ENCODE assay signal across 27 mouse cellular contexts in genomic region chr1:60829849-60830248, GRCm38 (mm10). TPM values are rescaled to one million over a fixed set of nuclear protein-coding genes. Genes with fewer than 3 reads are reported as not detected.
DNase-seq lines count a peak whose midpoint lies in the region; ATAC-seq and TF ChIP-seq lines count a peak whose summit lies in the region.
"Had no signal": no experiment of that assay in that cellular context is flagged by ENCODE, and none has a peak within 500 bp of the region (broad histone marks: within the 10 kb centered on the region; RNA-seq: fewer than 3 reads in every experiment).

No protein-coding gene starts in this region.

- H3K9me3 ChIP-seq in heart, embryonic 10.5 days, result no peaks in the 10 kb centered on the region
- H3K9me3 ChIP-seq in forebrain, embryonic 10.5 days, result no peaks in the 10 kb centered on the region
- no peaks in the 10 kb centered on the region for H3K9me3 ChIP-seq in hindbrain, embryonic 11.5 days (ENCODE audit: control insufficient read depth, low read length)
- H3K9me3 ChIP-seq: embryonic facial prominence, embryonic 15.5 days; forebrain, embryonic 15.5 days had no signal

- peak overlapping the region; percentile 8; the same call in 1 of the 2 replicates for H3K27ac ChIP-seq in heart, adult 2 months
- no peak overlapping the region for H3K27ac ChIP-seq in heart, embryonic 10.5 days
- no peak overlapping the region for H3K27ac ChIP-seq in forebrain, embryonic 10.5 days
- H3K27ac ChIP-seq in hindbrain, embryonic 11.5 days (ENCODE audit: low read depth, low read length), result no peak overlapping the region
- H3K27ac ChIP-seq: embryonic facial prominence, embryonic 15.5 days; forebrain, embryonic 15.5 days; hindbrain, embryonic 14.5 days had no signal

- 33% methylated on average over 3 of the region's 3 CpGs for WGBS in heart, adult 2 months
- 35% methylated on average over 3 of the region's 3 CpGs for WGBS in heart, embryonic 10.5 days
- WGBS in forebrain, embryonic 10.5 days, result 73% methylated on average over 3 of the region's 3 CpGs
- WGBS in hindbrain, embryonic 11.5 days, result 79% methylated on average over 3 of the region's 3 CpGs

- H3K4me3 ChIP-seq in heart, adult 2 months, result no peak overlapping the region
- H3K4me3 ChIP-seq in heart, embryonic 10.5 days, result no peak overlapping the region
- no peak overlapping the region for H3K4me3 ChIP-seq in forebrain, embryonic 10.5 days
- H3K4me3 ChIP-seq in hindbrain, embryonic 11.5 days (ENCODE audit: low read depth, low read length), result no peak overlapping the region
- H3K4me3 ChIP-seq: embryonic facial prominence, embryonic 15.5 days; erythroblast, embryonic 14.5 days; forebrain, embryonic 15.5 days had no signal

- H3K9ac ChIP-seq in heart, adult 2 months (ENCODE audit: low read depth, low read length), result no peak overlapping the region
- H3K9ac ChIP-seq in hindbrain, embryonic 11.5 days (ENCODE audit: low read depth, low read length), result no peak overlapping the region
- H3K9ac ChIP-seq: embryonic facial prominence, embryonic 15.5 days; forebrain, embryonic 15.5 days; hindbrain, embryonic 14.5 days had no signal

- TF ChIP-seq EP300 in heart, adult 2 months (IDR thresholded peaks at IDR 0.05; ENCODE audit: insufficient read depth, low read depth, low read length), result no peak

- intact Hi-C loops in heart, adult 2 months (cut with DNase I), result no loop called here

- H3K4me1 ChIP-seq in heart, adult 2 months (ENCODE audit: control insufficient read depth, insufficient read depth, low read length), result peaks cover 11% of the 10 kb centered on the region
- peaks cover 5% of the 10 kb centered on the region for H3K4me1 ChIP-seq in heart, embryonic 10.5 days
- H3K4me1 ChIP-seq in forebrain, embryonic 10.5 days, result no peaks in the 10 kb centered on the region
- no peaks in the 10 kb centered on the region for H3K4me1 ChIP-seq in hindbrain, embryonic 11.5 days (replicated peaks; ENCODE audit: control insufficient read depth, insufficient read depth, low read length)

- no peak overlapping the region for H3K4me2 ChIP-seq in hindbrain, embryonic 11.5 days (replicated peaks; ENCODE audit: low read depth, low read length)
- H3K4me2 ChIP-seq: embryonic facial prominence, embryonic 15.5 days; forebrain, embryonic 15.5 days; hindbrain, embryonic 14.5 days had no signal

- ATAC-seq in hindbrain, embryonic 11.5 days (ENCODE audit: low FRiP score), result no peak
- ATAC-seq: forebrain, embryonic 15.5 days had no signal

- H3K79me2 ChIP-seq in heart, adult 2 months (replicated peaks; ENCODE audit: control insufficient read depth, insufficient read depth, low read length), result no peaks in the 10 kb centered on the region

- H3K36me3 ChIP-seq in heart, adult 2 months (ENCODE audit: control insufficient read depth, insufficient read depth, low read length), result peaks cover 12% of the 10 kb centered on the region
- H3K36me3 ChIP-seq in heart, embryonic 10.5 days, result no peaks in the 10 kb centered on the region
- no peaks in the 10 kb centered on the region for H3K36me3 ChIP-seq in forebrain, embryonic 10.5 days (replicated peaks)
- no peaks in the 10 kb centered on the region for H3K36me3 ChIP-seq in hindbrain, embryonic 11.5 days (ENCODE audit: control insufficient read depth, insufficient read depth, low read length)
- H3K36me3 ChIP-seq: embryonic facial prominence, embryonic 15.5 days; forebrain, embryonic 15.5 days had no signal

- no peak for DNase-seq in heart, adult 2 months
- no peak for DNase-seq in heart, embryonic 10.5 days (ENCODE audit: low spot score)
- DNase-seq in retina, postnatal 1 day, result peak; percentile 37
- DNase-seq in retina, embryonic 14.5 days (ENCODE audit: low spot score), result no peak
- peak; percentile 11 for DNase-seq in lung, postnatal 14 days
- DNase-seq in forebrain, embryonic 10.5 days (ENCODE audit: extremely low spot score, low spot score), result no peak
- no peak for DNase-seq in hindbrain, embryonic 11.5 days (ENCODE audit: low spot score)
- DNase-seq in thymus, postnatal 4 days, result no peak
- DNase-seq: adrenal gland, adult 8-10 months; adrenal gland, postnatal 36 days; cerebellum, adult 11 months; cerebellum, adult 8-10 months; cerebellum, postnatal 14 days; embryo, embryonic 11 days; gastrocnemius, postnatal 10 days; heart, postnatal 14 days had no signal

- no peaks in the 10 kb centered on the region for H3K27me3 ChIP-seq in heart, adult 2 months (ENCODE audit: control insufficient read depth, insufficient read depth, low read length)
- H3K27me3 ChIP-seq in heart, embryonic 10.5 days (ENCODE audit: insufficient read depth, poor library complexity, severe bottlenecking), result no peaks in the 10 kb centered on the region
- no peaks in the 10 kb centered on the region for H3K27me3 ChIP-seq in forebrain, embryonic 10.5 days (ENCODE audit: poor library complexity, severe bottlenecking)
- H3K27me3 ChIP-seq in hindbrain, embryonic 11.5 days (ENCODE audit: control insufficient read depth, insufficient read depth, low read length), result no peaks in the 10 kb centered on the region
- H3K27me3 ChIP-seq: CH12.LX; embryonic facial prominence, embryonic 15.5 days; forebrain, embryonic 15.5 days had no signal

- TF ChIP-seq POLR2A in heart, adult 2 months (IDR thresholded peaks at IDR 0.05; ENCODE audit: insufficient read depth, low read depth, low read length), result no peak

- no peak for TF ChIP-seq CTCF in heart, adult 2 months (IDR thresholded peaks at IDR 0.05)

RNA-seq across cellular contexts. Expression of gene Ctla4, which starts 57.0 kb away (rescaled TPM):
- under 1 TPM; 0.86 to 0.91 TPM for total RNA-seq in heart, adult 2 months (2021)
- 0.74 and 2.0 TPM in 2 replicates for polyA plus RNA-seq in heart, adult 2 months (2012; rRNA removed)
- polyA plus RNA-seq in heart, embryonic 10.5 days (2016; fragmentation: Nextera tagmentation; extraction: Ambion mirVana), result not detected in 2 replicates
- not detected in 2 replicates for polyA plus RNA-seq in forebrain, embryonic 10.5 days (2016; fragmentation: Nextera tagmentation; extraction: Ambion mirVana)
- polyA plus RNA-seq in hindbrain, embryonic 11.5 days (2014; fragmentation: Nextera tagmentation; extraction: Ambion mirVana), result not detected in 2 replicates
- total RNA-seq: adrenal gland, adult 8-10 months; adrenal gland, postnatal 36 days; common myeloid progenitor, adult 5-6 weeks; gastrocnemius, postnatal 10 days; gastrocnemius, postnatal 4 days had no signal
- polyA plus RNA-seq: embryonic facial prominence, embryonic 11.5 days; embryonic facial prominence, embryonic 15.5 days; erythroblast, embryonic 14.5 days; forebrain, embryonic 11.5 days; forebrain, embryonic 15.5 days; frontal cortex, adult 2 months; heart, embryonic 14.5 days; hindbrain, embryonic 14.5 days had no signal

Comparison
In these comparisons a context has a peak if more than half of its experiments do, and no peak if none do; other contexts are left out.
1. DNase-seq: peak in retina, postnatal 1 day (single experiment) and lung, postnatal 14 days (single experiment); none in heart, adult 2 months (0 of 2), heart, embryonic 10.5 days (single experiment), retina, embryonic 14.5 days (single experiment), forebrain, embryonic 10.5 days (single experiment), hindbrain, embryonic 11.5 days (single experiment) and thymus, postnatal 4 days (single experiment).